Mouse (Mus musculus) granulocyte monocyte progenitor cell, adult 5-6 weeks (primary cell): Measurements from ENCODE around the gene Adam15. TPM values are rescaled to one million over a fixed set of nuclear protein-coding genes. Genes with fewer than 3 reads are reported as not detected.
A peak's percentile ranks its signal among the peaks of the same experiment; 100 is the strongest.

Experiments
- ATAC-seq: replicated peaks from 2 replicates; pipeline ENCODE4 v1.8.0; 2016; ENCODE audit warnings: mild to moderate bottlenecking, moderate TSS enrichment, inconsistent platforms; ENCODE audit not compliant: poor library complexity, severe bottlenecking
- total RNA-seq, 2 experiments: library from RNA; stranded (forward) in 1 of 2; stranded (reverse) in 1 of 2; fragments of 200-712, 200-1000 nt in 1 of 2; fragments of >200 nt in 1 of 2; fragmentation: Nextera tagmentation in 1 of 2; gene quantifications; 2 replicates each; pipeline ENCODE4 v1.2.3; 2014 to 2017

Gene Adam15
- total RNA-seq (2014; fragmentation: Nextera tagmentation) (42.7 and 80.7 TPM in 2 replicates), total RNA-seq (2017) (34.8 and 44.8 TPM in 2 replicates)

GRCm38 (mm10) chr3:89349869-89350501 lies at the start of gene Adam15:
Gene Adam15, minus strand, starts transcription at chr3:89349996.
- peak; percentile 72 for ATAC-seq

- no peak for ATAC-seq
These were observed 46.8 kb upstream of the Adam15 start for GRCm38 (mm10) chr3:89396654-89397005.

GRCm38 (mm10) chr3:89395806-89396653 lies 46.2 kb upstream of the Adam15 start:
- ATAC-seq: no peak

- no peak for ATAC-seq
These were observed 45.6 kb upstream of the Adam15 start for GRCm38 (mm10) chr3:89395419-89395805.

GRCm38 (mm10) chr3:89394894-89395256 lies 45.1 kb upstream of the Adam15 start:
- ATAC-seq: peak; percentile 33

GRCm38 (mm10) chr3:89394006-89394893 lies 44.5 kb upstream of the Adam15 start, which contains the start of gene Zbtb7b:
Gene Zbtb7b, minus strand, starts transcription at chr3:89394776.
- peak; percentile 33 for ATAC-seq

GRCm38 (mm10) chr3:89393605-89394004 lies 43.8 kb upstream of the Adam15 start:
- ATAC-seq: peak; percentile 77

- ATAC-seq: no peak
These were observed 43.1 kb upstream of the Adam15 start for GRCm38 (mm10) chr3:89392871-89393311.

- no peak for ATAC-seq
These were observed 42.1 kb upstream of the Adam15 start for GRCm38 (mm10) chr3:89391663-89392511.

- no peak for ATAC-seq
These were observed 41.2 kb upstream of the Adam15 start for GRCm38 (mm10) chr3:89390699-89391662.

GRCm38 (mm10) chr3:89390111-89390515 lies 40.3 kb upstream of the Adam15 start:
- no peak for ATAC-seq

GRCm38 (mm10) chr3:89388901-89389740 lies 39.3 kb upstream of the Adam15 start:
- ATAC-seq: peak; percentile 13

- 0 out of 2 replicates have a peak, but pooled peaks have one; percentile 5 for ATAC-seq
These were observed 38.5 kb upstream of the Adam15 start for GRCm38 (mm10) chr3:89388134-89388881.

GRCm38 (mm10) chr3:89387632-89388031 lies 37.8 kb upstream of the Adam15 start:
- ATAC-seq: peak; percentile 61

- no peak for ATAC-seq
These were observed 36.9 kb upstream of the Adam15 start for GRCm38 (mm10) chr3:89386438-89387420.

- peak; percentile 31 for ATAC-seq
These were observed 35.7 kb upstream of the Adam15 start for GRCm38 (mm10) chr3:89385451-89385850.
